Mouse (Mus musculus) megakaryocyte, embryonic 14.5 days (primary cell): ENCODE results near the gene Adgre4. TPM values are rescaled to one million over a fixed set of nuclear protein-coding genes. Genes with fewer than 3 reads are reported as not detected.

Experiments used
- H3K27me3 ChIP-seq: replicated peaks from 2 replicates; pipeline ENCODE3; 2012; ENCODE audit warnings: inconsistent platforms
- H3K36me3 ChIP-seq: replicated peaks from 2 replicates; pipeline ENCODE3; 2012; ENCODE audit warnings: low read length, inconsistent platforms, mixed read lengths
- H3K4me1 ChIP-seq: 2 replicates; pipeline ENCODE4 v1.6.1; 2012; ENCODE audit warnings: inconsistent platforms
- H3K4me3 ChIP-seq: replicated peaks from 2 replicates; pipeline ENCODE3; 2012; ENCODE audit warnings: moderate library complexity, mild to moderate bottlenecking, inconsistent platforms
- H3K9me3 ChIP-seq: 2 replicates; pipeline ENCODE4 v1.6.1; 2012; ENCODE audit warnings: inconsistent platforms
- FLI1 ChIP-seq: IDR thresholded peaks from 2 replicates; pipeline ENCODE4 v1.6.1; 2012; ENCODE audit warnings: low read length, inconsistent platforms, mixed read lengths
- GATA1 ChIP-seq: IDR thresholded peaks from 3 replicates; pipeline ENCODE4 v1.6.1; 2012; ENCODE audit warnings: mixed read lengths, low read length, inconsistent platforms, borderline replicate concordance
- polyA plus RNA-seq: library from polyadenylated mRNA; stranded (reverse); fragments of >175 nt; gene quantifications from 2 replicates; pipeline ENCODE4 v1.2.3, GENCODE M21; 2012; ENCODE audit warnings: low replicate concordance; ENCODE audit not compliant: insufficient read depth

Gene Adgre4
- not detected in 2 replicates for polyA plus RNA-seq

DNA sequence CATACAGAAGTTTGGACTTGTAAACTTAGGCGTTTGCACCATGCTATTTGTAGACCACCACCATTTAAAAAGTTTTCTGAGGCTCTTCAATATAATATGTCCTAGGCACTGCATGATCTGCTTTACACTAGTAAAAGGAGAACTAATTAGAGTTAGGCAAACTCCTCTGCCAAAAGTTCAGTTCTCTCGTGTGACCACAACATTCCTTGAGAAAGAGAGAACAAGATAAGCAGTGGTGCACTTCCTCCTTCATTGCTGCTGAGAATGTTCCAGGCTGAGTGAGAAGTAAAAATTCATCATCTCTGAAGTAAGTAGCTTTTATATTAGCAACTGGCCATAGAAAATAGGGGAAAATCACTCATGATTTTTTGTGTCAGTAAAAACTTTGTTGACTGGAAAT, at the start of gene Adgre4:
Gene Adgre4, plus strand, starts transcription at position 199 of the 400 bp plus-strand sequence.
- Histone ChIP-seq H3K27me3 (no peaks in the 10 kb centered on the region), H3K4me1 (peaks cover 6% of the 10 kb centered on the region; the same call in 1 of the 2 replicates), H3K9me3 (no peaks in the 10 kb centered on the region), H3K4me3 (no peak within 1 kb of the TSS), H3K36me3 (no peaks in the 10 kb centered on the region)
- TF ChIP-seq GATA1 (no peak), FLI1 (no peak)

- H3K27me3 ChIP-seq: no peaks in the 10 kb centered on the region
- H3K9me3 ChIP-seq: no peaks in the 10 kb centered on the region
- TF ChIP-seq FLI1: no peak
- no peak for TF ChIP-seq GATA1
- H3K36me3 ChIP-seq: peaks cover 73% of the 10 kb centered on the region
- H3K4me3 ChIP-seq: no peak overlapping the region
- peaks cover 3% of the 10 kb centered on the region; the same call in 1 of the 2 replicates for H3K4me1 ChIP-seq
Observed at GRCm38 (mm10) chr17:55702161-55702820, 47.5 kb upstream of the Adgre4 start.

DNA sequence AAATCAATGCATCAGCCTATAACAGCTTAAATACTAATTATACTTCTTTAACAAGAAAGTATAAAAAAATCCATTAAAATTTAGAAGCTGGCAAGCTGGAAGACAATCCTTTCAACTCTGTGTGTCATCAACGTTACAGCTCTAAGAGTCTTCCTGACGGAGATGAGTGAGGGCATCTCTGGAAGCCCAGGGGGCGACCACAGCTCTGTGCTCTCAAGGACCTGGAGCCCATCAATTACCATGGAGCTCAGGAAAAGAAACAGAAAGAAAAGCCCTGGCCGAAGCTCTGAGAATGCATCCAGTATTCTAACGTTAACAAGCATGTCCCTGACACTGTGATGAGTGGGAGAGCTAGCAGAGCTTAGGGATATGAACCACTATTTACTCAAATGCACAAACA, 46.9 kb upstream of the Adgre4 start:
- Histone ChIP-seq H3K9me3 (no peaks in the 10 kb centered on the region), H3K36me3 (peaks cover 70% of the 10 kb centered on the region), H3K4me1 (peaks cover 3% of the 10 kb centered on the region; the same call in 1 of the 2 replicates), H3K4me3 (no peak overlapping the region), H3K27me3 (no peaks in the 10 kb centered on the region)
- no peak for TF ChIP-seq FLI1
- no peak for TF ChIP-seq GATA1

GRCm38 (mm10) chr17:55711984-55712811, 37.6 kb upstream of the Adgre4 start, which contains the start of gene Pot1b:
Gene Pot1b, minus strand, starts transcription at chr17:55712628.
- no peaks in the 10 kb centered on the region for H3K9me3 ChIP-seq
- peak within 1 kb of the TSS; percentile 99 for H3K4me3 ChIP-seq
- H3K4me1 ChIP-seq: peaks cover 15% of the 10 kb centered on the region; the same call in 1 of the 2 replicates
- no peaks in the 10 kb centered on the region for H3K27me3 ChIP-seq
- peaks cover 28% of the 10 kb centered on the region for H3K36me3 ChIP-seq
- TF ChIP-seq FLI1 (no peak), GATA1 (no peak)

GRCm38 (mm10) chr17:55721270-55721669, 28.5 kb upstream of the Adgre4 start:
- H3K4me1 ChIP-seq: no peaks in the 10 kb centered on the region
- H3K9me3 ChIP-seq: peaks cover 12% of the 10 kb centered on the region
- no peaks in the 10 kb centered on the region for H3K36me3 ChIP-seq
- H3K4me3 ChIP-seq: no peak overlapping the region
- TF ChIP-seq GATA1: no peak
- TF ChIP-seq FLI1: no peak
- no peaks in the 10 kb centered on the region for H3K27me3 ChIP-seq

DNA sequence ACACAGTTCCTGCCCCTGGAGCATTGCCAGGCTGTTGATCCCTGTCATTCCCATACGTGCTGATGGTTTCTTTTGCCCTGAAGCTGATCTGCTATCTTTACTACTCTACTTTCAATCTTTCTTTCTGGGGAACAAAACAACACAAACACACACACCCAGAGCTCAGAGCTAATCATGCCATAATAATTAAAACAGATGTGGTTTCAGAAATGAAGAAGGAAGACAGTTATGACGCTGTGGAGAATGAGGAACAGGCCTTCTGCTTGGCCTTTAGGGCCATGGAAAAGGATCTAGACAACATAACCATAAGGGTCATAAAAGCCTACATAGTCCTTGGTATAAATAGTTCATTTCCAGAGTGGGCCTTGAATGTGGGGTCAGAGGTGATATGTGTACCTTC, 27.5 kb upstream of the Adgre4 start:
- Histone ChIP-seq H3K4me1 (no peaks in the 10 kb centered on the region), H3K27me3 (no peaks in the 10 kb centered on the region), H3K9me3 (peaks cover 12% of the 10 kb centered on the region), H3K4me3 (no peak overlapping the region), H3K36me3 (no peaks in the 10 kb centered on the region)
- TF ChIP-seq GATA1 (no peak), FLI1 (no peak)

DNA sequence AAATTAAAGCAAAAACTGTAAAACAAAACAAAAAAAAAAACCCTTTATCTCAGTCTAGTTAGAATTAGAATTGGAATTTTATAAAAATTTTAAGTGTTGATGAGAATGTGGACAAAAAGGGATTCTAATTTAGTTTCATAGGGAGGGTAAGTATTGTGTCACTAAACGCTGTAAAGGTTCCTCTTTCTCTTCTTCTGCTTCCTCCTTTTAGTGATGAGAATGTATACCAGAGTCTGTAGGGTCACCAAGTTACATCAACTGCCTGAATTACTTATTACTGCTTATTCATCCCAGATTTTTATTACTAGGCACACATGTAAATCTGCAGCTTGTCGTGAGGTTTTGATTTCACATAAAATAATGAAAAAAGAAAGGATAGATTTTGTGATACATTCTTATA, 23.6 kb upstream of the Adgre4 start:
- Histone ChIP-seq H3K9me3 (peaks cover 12% of the 10 kb centered on the region), H3K27me3 (no peaks in the 10 kb centered on the region), H3K36me3 (no peaks in the 10 kb centered on the region), H3K4me3 (no peak overlapping the region), H3K4me1 (no peaks in the 10 kb centered on the region)
- TF ChIP-seq FLI1 (no peak), GATA1 (no peak)

DNA sequence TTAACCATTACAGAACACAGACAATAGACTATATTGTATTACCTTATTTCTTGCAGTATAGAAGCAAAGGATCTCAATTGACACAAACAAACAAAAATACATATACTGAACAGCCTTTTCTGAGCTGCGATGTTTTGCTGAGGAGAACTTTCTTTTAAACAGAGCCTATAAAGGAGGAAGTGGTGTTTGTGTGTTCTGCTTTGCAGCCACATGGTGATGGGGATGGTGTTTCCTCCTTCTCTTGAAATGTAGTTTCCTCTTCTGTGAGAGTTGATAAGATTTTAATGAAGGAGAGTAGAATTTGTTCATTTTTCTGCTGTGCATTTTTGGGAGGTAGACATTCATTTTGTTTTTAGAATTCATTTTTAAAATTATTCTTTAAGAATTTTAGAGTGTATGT, 13.1 kb upstream of the Adgre4 start:
- no peak overlapping the region for H3K4me3 ChIP-seq
- no peak for TF ChIP-seq FLI1
- no peak for TF ChIP-seq GATA1

GRCm38 (mm10) chr17:55751170-55751569, 1.4 kb downstream of the Adgre4 start:
- H3K27me3 ChIP-seq: no peaks in the 10 kb centered on the region
- H3K36me3 ChIP-seq: no peaks in the 10 kb centered on the region
- H3K9me3 ChIP-seq: no peaks in the 10 kb centered on the region
- no peak for TF ChIP-seq FLI1
- no peak for TF ChIP-seq GATA1
- H3K4me3 ChIP-seq: no peak overlapping the region
- peaks cover 6% of the 10 kb centered on the region; the same call in 1 of the 2 replicates for H3K4me1 ChIP-seq

More for the DNA sequence above, 13.1 kb upstream of the Adgre4 start:
- Histone ChIP-seq H3K27me3 (no peaks in the 10 kb centered on the region), H3K9me3 (no peaks in the 10 kb centered on the region), H3K4me1 (peaks cover 14% of the 10 kb centered on the region), H3K36me3 (no peaks in the 10 kb centered on the region)

DNA sequence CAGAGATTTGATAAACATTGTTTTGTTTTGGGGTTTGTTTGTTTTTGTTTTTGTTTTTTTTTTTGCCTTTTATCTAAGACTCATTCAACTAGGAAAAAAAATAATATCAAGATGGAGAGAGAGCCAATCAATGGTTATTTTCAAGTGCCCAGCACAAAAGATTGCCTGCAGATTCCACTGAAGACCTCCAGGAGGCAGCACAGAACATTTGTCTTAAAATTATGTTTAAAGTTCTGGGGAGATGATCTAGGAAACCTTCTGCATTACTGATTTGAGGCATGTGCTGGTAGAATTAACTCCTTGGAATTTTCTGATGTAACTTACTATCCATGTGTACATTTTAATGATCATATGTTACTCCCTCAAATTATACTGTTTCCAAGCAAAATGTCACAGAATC, 63.9 kb downstream of the Adgre4 start:
- no peaks in the 10 kb centered on the region for H3K4me1 ChIP-seq
- TF ChIP-seq GATA1 (no peak), FLI1 (no peak)
- H3K36me3 ChIP-seq: no peaks in the 10 kb centered on the region
- H3K27me3 ChIP-seq: no peaks in the 10 kb centered on the region
- no peak overlapping the region for H3K4me3 ChIP-seq
- no peaks in the 10 kb centered on the region for H3K9me3 ChIP-seq
